Mouse (Mus musculus) megakaryocyte, embryonic 14.5 days (primary cell): ENCODE measurements at regions not wholly inside any gene's neighbourhood (a gene's known extent, or its start where the extent isn't known, plus 50 kb on each side); places are given as distances from the start of the nearest gene placed in this dataset.

ENCODE experiments used
- H3K27me3 ChIP-seq: replicated peaks from 2 replicates; pipeline ENCODE3; 2012; ENCODE audit warnings: inconsistent platforms
- H3K36me3 ChIP-seq: replicated peaks from 2 replicates; pipeline ENCODE3; 2012; ENCODE audit warnings: low read length, inconsistent platforms, mixed read lengths
- H3K4me1 ChIP-seq: 2 replicates; pipeline ENCODE4 v1.6.1; 2012; ENCODE audit warnings: inconsistent platforms
- H3K4me3 ChIP-seq: replicated peaks from 2 replicates; pipeline ENCODE3; 2012; ENCODE audit warnings: moderate library complexity, mild to moderate bottlenecking, inconsistent platforms
- H3K9me3 ChIP-seq: 2 replicates; pipeline ENCODE4 v1.6.1; 2012; ENCODE audit warnings: inconsistent platforms
- FLI1 ChIP-seq: IDR thresholded peaks from 2 replicates; pipeline ENCODE4 v1.6.1; 2012; ENCODE audit warnings: low read length, inconsistent platforms, mixed read lengths
- GATA1 ChIP-seq: IDR thresholded peaks from 3 replicates; pipeline ENCODE4 v1.6.1; 2012; ENCODE audit warnings: mixed read lengths, low read length, inconsistent platforms, borderline replicate concordance

DNA sequence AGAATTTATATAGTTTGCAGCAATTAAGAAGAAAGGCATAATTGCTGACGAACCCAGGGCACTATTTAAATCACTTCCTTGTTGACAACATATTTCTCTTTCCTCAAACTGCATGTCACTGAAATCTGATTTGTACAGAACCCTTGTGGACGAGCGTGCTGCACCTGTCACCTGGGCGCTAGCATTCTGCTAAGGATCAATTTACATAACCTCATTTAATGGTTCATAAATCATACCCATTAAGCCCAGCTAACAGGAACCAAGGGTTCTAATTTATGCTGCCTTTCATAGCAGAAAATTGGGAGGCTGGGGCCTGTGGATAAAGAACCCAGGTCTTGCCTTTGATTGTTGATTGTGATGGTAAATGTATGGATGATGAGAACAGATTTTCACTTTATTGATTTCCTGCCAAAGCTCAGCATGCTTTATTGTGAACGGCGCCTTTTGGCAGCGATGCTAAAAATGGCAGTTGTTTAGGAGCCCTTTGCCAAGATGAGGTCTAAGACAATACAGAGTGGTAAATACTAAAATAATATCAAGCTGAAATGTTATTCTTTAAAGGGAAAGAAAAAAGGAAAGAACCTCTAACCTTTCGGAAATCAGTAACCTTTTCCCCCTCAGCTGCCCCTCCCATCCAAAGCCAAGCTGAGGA lies 95.4 kb downstream of the Nkx2-1 start:
- H3K4me1 ChIP-seq = no peaks in the 10 kb centered on the region
- H3K36me3 ChIP-seq = no peaks in the 10 kb centered on the region
- H3K27me3 ChIP-seq = no peaks in the 10 kb centered on the region
- no peak for TF ChIP-seq FLI1
- TF ChIP-seq GATA1 = no peak
- no peaks in the 10 kb centered on the region for H3K9me3 ChIP-seq
- H3K4me3 ChIP-seq = no peak overlapping the region

DNA sequence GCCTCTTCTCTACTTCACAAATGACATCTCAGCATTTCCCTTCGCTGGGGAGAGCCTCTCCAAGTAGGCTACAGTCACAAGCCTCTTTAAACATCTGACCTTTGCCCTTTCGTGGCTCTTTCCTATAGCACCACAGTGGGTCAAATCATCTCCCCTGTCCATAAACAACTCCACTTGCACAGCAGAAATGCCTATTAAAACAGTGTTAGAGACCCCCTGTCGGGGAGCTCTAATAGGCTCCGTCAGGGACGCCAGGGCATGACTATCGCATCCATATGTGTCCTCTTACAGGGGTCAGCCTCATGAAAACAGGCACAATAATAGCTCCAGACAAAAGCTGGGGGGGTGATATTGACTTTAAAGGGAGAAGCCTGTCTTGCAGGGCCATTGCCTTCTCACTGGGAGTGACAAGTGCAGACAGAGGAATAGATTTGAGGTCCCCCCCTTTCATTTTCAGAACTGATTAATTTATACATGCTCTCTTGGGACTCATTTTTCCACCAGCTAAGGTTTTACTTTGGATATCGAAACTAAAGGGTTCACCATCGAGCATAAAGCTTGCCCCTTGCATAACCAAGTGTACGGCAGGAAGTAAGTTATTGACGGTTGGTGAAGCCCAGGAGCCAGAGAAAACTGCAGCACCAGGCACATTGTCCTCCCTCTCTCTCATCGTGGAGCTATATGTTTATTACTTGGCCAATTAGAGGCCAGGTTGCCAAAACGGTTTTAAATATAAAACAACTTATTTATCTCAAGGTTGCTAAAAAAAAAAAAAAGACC lies 94.6 kb upstream of the Mbip start:
- TF ChIP-seq GATA1 (no peak), FLI1 (no peak)
- H3K9me3 ChIP-seq = peaks cover 7% of the 10 kb centered on the region; the same call in 1 of the 2 replicates
- peak overlapping the region; percentile 12 for H3K4me3 ChIP-seq
- no peaks in the 10 kb centered on the region for H3K4me1 ChIP-seq
- no peaks in the 10 kb centered on the region for H3K27me3 ChIP-seq
- no peaks in the 10 kb centered on the region for H3K36me3 ChIP-seq

- peaks cover 7% of the 10 kb centered on the region; the same call in 1 of the 2 replicates for H3K9me3 ChIP-seq
- H3K4me3 ChIP-seq = no peak overlapping the region
- no peaks in the 10 kb centered on the region for H3K4me1 ChIP-seq
- TF ChIP-seq GATA1 = no peak
- TF ChIP-seq FLI1 = no peak
- H3K27me3 ChIP-seq = no peaks in the 10 kb centered on the region
- H3K36me3 ChIP-seq = no peaks in the 10 kb centered on the region
Measured at GRCm38 (mm10) chr12:56438384-56438783, 92.7 kb upstream of the Mbip start.

DNA sequence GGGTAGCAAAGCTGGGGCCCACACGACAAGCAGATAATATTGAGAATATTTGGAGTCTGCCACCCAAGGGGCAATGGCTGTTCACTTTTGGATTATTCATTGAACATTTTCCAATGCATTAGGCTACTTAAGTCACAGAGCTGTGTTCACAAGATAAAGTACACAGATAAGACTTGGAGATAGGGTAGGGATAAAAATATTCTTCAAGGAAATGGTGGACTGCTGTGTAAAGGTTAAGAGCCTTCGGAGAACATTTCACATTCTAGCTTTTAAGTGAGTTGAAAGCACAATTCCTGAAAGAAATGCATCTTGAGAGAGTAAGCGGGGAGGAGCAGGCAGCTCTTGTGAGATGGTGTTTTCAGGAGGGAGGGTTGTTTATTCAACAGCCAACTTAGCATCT lies 92.3 kb upstream of the Mbip start:
- Histone ChIP-seq H3K9me3 (peaks cover 7% of the 10 kb centered on the region; the same call in 1 of the 2 replicates), H3K4me1 (no peaks in the 10 kb centered on the region), H3K36me3 (no peaks in the 10 kb centered on the region), H3K27me3 (no peaks in the 10 kb centered on the region), H3K4me3 (no peak overlapping the region)
- no peak for TF ChIP-seq FLI1
- no peak for TF ChIP-seq GATA1

- peaks cover under 1% of the 10 kb centered on the region for H3K9me3 ChIP-seq
- no peaks in the 10 kb centered on the region for H3K36me3 ChIP-seq
- no peak overlapping the region for H3K4me3 ChIP-seq
- H3K4me1 ChIP-seq = no peaks in the 10 kb centered on the region
- no peak for TF ChIP-seq FLI1
- TF ChIP-seq GATA1 = no peak
- H3K27me3 ChIP-seq = no peaks in the 10 kb centered on the region
Measured at GRCm38 (mm10) chr12:56426681-56427246, 81.1 kb upstream of the Mbip start.

- H3K4me1 ChIP-seq = no peaks in the 10 kb centered on the region
- no peaks in the 10 kb centered on the region for H3K36me3 ChIP-seq
- peaks cover 13% of the 10 kb centered on the region; the same call in 1 of the 2 replicates for H3K9me3 ChIP-seq
- H3K4me3 ChIP-seq = no peak overlapping the region
- TF ChIP-seq FLI1 = no peak
- TF ChIP-seq GATA1 = no peak
- no peaks in the 10 kb centered on the region for H3K27me3 ChIP-seq
Measured at GRCm38 (mm10) chr12:56416106-56416505, 70.4 kb upstream of the Mbip start.

DNA sequence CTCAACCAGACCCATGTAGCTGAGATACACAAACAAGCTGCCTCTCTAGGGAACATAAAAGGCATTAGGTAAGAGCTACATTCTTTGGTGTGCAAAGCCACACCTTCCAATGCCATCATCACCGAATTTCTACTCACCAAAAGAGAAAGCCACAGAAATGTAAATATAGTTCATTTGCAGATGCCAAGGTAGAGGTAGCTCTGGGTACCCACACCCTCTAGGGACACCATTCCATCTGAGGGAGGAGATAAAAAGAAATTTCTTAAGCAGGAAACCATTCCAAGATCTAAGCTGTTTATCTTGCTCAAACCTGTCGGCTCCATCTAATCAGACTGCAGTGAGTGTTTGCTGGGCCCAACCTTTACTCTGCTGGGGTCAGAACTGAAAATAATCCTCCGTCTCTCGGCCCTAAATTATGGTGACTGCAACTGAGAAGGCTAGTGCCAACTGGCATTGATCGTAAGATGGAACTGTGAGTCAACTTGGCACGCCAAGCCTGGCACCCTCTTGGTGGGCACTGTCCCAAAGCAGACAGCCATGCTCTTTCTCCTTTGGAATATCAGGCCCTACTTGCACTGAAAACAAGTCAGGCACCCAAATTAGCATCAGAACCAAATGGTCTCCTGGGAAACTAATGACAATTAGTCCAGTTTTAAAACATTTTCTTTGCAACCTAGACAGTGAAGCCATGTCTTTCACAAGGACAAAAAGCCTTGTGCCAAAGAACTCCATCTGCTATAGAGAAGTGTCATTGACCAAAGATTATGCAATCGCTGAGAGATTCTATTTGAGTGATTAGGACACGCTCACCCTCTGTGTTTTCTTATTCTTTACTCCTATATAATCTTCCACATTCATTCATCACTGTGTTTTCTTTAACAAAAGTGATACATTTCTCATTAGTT lies 69.4 kb upstream of the Mbip start:
- Histone ChIP-seq H3K27me3 (no peaks in the 10 kb centered on the region), H3K36me3 (no peaks in the 10 kb centered on the region), H3K4me1 (no peaks in the 10 kb centered on the region), H3K4me3 (no peak overlapping the region), H3K9me3 (peaks cover 10% of the 10 kb centered on the region; the same call in 1 of the 2 replicates)
- no peak for TF ChIP-seq GATA1

GRCm38 (mm10) chr12:56405658-56406057 lies 60.0 kb upstream of the Mbip start:
- TF ChIP-seq FLI1 (no peak), GATA1 (no peak)
- Histone ChIP-seq H3K4me1 (0 out of 2 replicates have a peak, but pooled peaks cover 9% of the 10 kb centered on the region), H3K9me3 (no peaks in the 10 kb centered on the region), H3K27me3 (no peaks in the 10 kb centered on the region), H3K36me3 (no peaks in the 10 kb centered on the region), H3K4me3 (no peak overlapping the region)

- H3K4me1 ChIP-seq = 0 out of 2 replicates have a peak, but pooled peaks cover 9% of the 10 kb centered on the region
- no peaks in the 10 kb centered on the region for H3K27me3 ChIP-seq
- no peaks in the 10 kb centered on the region for H3K36me3 ChIP-seq
- H3K9me3 ChIP-seq = no peaks in the 10 kb centered on the region
- no peak overlapping the region for H3K4me3 ChIP-seq
- TF ChIP-seq FLI1 (no peak), GATA1 (no peak)
Measured at GRCm38 (mm10) chr12:56404833-56405232, 59.1 kb upstream of the Mbip start.
